Mouse (Mus musculus) forebrain, embryonic 15.5 days (tissue): ENCODE results near the gene Uap1. TPM values are rescaled to one million over a fixed set of nuclear protein-coding genes. Genes with fewer than 3 reads are reported as not detected.
A peak's percentile ranks its signal among the peaks of the same experiment; 100 is the strongest.

ENCODE experiments used
- ATAC-seq: fragments of 200-750 bp; cut with Nextera tagmentation; replicated peaks from 2 replicates; pipeline ENCODE4 v1.8.0; 2017; ENCODE audit warnings: mild to moderate bottlenecking, moderate TSS enrichment, moderate library complexity
- H3K27ac ChIP-seq: fragments of 300-500 bp; sonication (generic); replicated peaks from 2 replicates; pipeline ENCODE4 v1.5.1; 2015; ENCODE audit warnings: mild to moderate bottlenecking, inconsistent platforms
- H3K27me3 ChIP-seq: fragments of 300-500 bp; sonication (generic); 2 replicates; pipeline ENCODE4 v1.6.1; 2015; ENCODE audit warnings: inconsistent platforms
- H3K36me3 ChIP-seq: fragments of 300-500 bp; sonication (generic); 2 replicates; pipeline ENCODE4 v1.6.1; 2015; ENCODE audit warnings: mild to moderate bottlenecking, inconsistent platforms
- H3K4me1 ChIP-seq: fragments of 300-500 bp; sonication (generic); 2 replicates; pipeline ENCODE4 v1.6.1; 2015; ENCODE audit warnings: inconsistent platforms
- H3K4me2 ChIP-seq: fragments of 300-500 bp; sonication (generic); replicated peaks from 2 replicates; pipeline ENCODE4 v1.6.1; 2015; ENCODE audit warnings: mild to moderate bottlenecking, inconsistent platforms
- H3K4me3 ChIP-seq: fragments of 300-500 bp; sonication (generic); 2 replicates; pipeline ENCODE4 v1.5.1; 2015; ENCODE audit warnings: mild to moderate bottlenecking, inconsistent platforms
- H3K9ac ChIP-seq: fragments of 300-500 bp; sonication (generic); replicated peaks from 2 replicates; pipeline ENCODE4 v1.6.1; 2015; ENCODE audit warnings: mild to moderate bottlenecking, inconsistent platforms
- H3K9me3 ChIP-seq: fragments of 300-500 bp; sonication (generic); 2 replicates; pipeline ENCODE4 v1.6.1; 2016; ENCODE audit warnings: inconsistent platforms
- WGBS: fragments of 180-500 bp; shearing (Covaris S2); methylation state at CpG from one replicate; pipeline ENCODE4 v1.1.7; 2015; ENCODE audit warnings: mixed read lengths; 5-methylcytosine and 5-hydroxymethylcytosine counted together
- polyA plus RNA-seq: library from polyadenylated mRNA; unstranded; fragments of >200 nt; fragmentation: Nextera tagmentation; extraction: Ambion mirVana; gene quantifications from 2 replicates; pipeline ENCODE4 v1.2.1, GENCODE M21; 2015

Uap1 gene
- 55.2 and 58.7 TPM in 2 replicates for polyA plus RNA-seq

DNA sequence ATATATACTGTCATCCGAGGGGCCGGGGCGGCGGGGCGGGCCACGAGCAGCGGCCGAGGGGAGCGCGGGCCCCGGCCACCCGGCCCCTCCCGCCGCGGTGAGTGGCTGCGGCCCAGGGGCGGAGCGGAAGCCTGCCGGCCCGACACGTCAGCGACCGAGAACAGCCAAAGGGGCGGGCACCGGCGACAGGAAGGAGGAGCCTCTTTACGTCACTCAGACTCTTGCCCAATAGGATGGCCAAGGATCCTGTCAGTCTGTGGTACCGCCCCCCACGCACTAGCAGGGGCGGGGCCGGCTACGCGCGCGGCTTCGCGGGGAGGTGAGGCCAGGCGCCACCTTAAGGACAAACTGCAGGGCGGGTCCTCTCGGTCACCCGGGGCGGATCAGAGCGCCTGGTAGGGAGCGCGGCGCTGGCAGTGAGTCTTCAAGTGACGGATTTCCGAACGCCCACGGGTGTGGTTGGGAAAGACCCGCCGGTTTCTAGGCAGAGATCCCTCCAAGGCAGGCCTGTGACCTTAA, at the start of gene Uap1:
Uap1 (minus strand) TSS at position 144 of the 519 bp plus-strand sequence.
- under 1% methylated on average over 52 of the region's 52 CpGs for WGBS
- Histone ChIP-seq H3K4me3 (peak within 1 kb of the TSS; percentile 56), H3K9ac (peak within 1 kb of the TSS; percentile 62), H3K36me3 (no peaks in the 10 kb centered on the region), H3K27ac (peak within 1 kb of the TSS; percentile 86), H3K4me1 (peaks cover 16% of the 10 kb centered on the region), H3K27me3 (no peaks in the 10 kb centered on the region), H3K9me3 (no peaks in the 10 kb centered on the region), H3K4me2 (peak within 1 kb of the TSS; percentile 83)
- peak; percentile 99 for ATAC-seq

DNA sequence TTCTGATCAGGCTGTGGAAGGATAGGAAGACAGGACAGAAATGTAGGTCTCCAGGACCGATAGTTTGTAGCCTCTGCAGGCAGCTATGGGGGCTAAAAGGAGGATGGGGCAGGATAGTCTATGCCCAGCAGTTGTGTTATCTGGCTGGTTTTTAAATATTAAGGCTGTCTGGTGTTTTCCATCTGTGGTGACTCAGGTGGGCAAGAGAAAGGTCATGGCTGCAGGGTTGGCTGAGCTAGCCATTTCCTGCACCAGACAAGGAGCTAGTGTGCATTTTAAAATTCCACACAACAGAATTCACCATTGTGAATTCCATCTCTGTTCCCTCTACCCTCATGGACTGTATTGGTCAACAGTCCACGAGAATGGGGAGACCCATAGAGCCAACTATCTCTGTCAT, 48.5 kb upstream of the Uap1 start:
- WGBS, result 81% methylated on average over 2 of the region's 2 CpGs
- no peak overlapping the region for H3K4me3 ChIP-seq
- no peak for ATAC-seq
- H3K4me2 ChIP-seq, result no peak overlapping the region
- no peaks in the 10 kb centered on the region for H3K36me3 ChIP-seq
- H3K27ac ChIP-seq, result no peak overlapping the region
- no peaks in the 10 kb centered on the region for H3K4me1 ChIP-seq
- peaks cover 10% of the 10 kb centered on the region for H3K27me3 ChIP-seq
- no peaks in the 10 kb centered on the region for H3K9me3 ChIP-seq
- no peak overlapping the region for H3K9ac ChIP-seq

DNA sequence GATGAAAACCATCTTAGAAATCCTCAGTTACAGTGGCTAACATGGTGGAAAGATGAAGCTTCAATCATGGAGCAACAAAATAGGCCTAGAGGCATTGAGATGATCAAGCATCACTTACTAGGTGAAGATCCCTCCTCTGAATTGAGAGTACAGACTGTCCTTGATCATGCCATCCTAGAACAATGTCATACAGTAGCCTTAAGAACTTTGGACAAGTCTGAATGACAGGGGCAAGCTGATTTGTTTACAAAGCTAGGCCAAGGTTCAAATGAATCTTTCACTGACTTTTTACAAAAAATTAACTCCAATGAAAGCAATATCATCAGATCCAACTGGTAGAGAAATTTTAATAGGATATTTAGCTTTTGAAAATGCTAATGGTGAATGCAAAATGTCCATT, 45.6 kb upstream of the Uap1 start:
- H3K4me3 ChIP-seq, result no peak overlapping the region
- peaks cover 13% of the 10 kb centered on the region for H3K27me3 ChIP-seq
- no peaks in the 10 kb centered on the region for H3K36me3 ChIP-seq
- no peaks in the 10 kb centered on the region for H3K4me1 ChIP-seq
- ATAC-seq, result no peak
- H3K27ac ChIP-seq, result no peak overlapping the region
- H3K4me2 ChIP-seq, result no peak overlapping the region
- no peak overlapping the region for H3K9ac ChIP-seq
- no peaks in the 10 kb centered on the region for H3K9me3 ChIP-seq

DNA sequence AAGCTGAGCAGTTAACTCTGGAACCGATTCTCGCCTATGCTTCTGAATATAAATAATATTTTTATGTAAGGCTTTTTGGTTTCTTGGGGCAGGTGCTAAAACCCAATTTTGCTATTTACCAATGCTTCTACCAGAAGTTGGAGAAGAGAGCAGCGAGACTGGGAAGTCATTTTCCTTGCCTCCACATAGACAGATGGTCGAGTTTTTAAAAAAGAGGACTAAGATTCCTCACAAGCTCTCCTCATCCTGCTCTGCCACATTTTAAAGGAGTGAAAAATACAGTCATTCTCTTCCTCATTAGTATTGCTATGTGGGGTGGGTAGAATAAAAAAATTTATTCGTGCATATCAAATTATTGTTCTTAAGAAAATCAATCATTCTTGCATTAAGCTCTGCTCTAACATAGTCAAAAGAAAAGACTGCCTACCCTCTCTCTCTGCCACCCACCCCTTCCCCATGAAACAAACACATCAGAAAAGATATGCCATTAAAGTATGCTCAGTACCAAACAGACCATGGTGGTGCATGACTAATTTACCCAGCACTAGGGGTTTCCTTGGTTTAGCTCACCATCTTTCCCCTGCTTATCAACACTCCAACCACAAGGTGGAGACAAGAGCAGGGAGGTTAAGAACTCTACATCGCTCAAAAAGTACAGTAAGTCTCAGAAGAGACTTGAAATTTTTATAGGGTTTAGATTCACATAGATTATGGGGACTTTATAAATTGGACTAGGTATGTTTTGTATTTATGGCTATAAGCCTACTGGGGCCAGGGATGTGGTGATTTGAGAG, 43.5 kb upstream of the Uap1 start:
- H3K4me2 ChIP-seq, result no peak overlapping the region
- ATAC-seq, result no peak
- no peak overlapping the region for H3K27ac ChIP-seq
- no peaks in the 10 kb centered on the region for H3K9me3 ChIP-seq
- no peaks in the 10 kb centered on the region for H3K36me3 ChIP-seq
- peaks cover 13% of the 10 kb centered on the region for H3K27me3 ChIP-seq
- no peak overlapping the region for H3K9ac ChIP-seq
- H3K4me3 ChIP-seq, result no peak overlapping the region
- WGBS, result 84% methylated on average over 6 of the region's 6 CpGs
- peaks cover 12% of the 10 kb centered on the region for H3K4me1 ChIP-seq

DNA sequence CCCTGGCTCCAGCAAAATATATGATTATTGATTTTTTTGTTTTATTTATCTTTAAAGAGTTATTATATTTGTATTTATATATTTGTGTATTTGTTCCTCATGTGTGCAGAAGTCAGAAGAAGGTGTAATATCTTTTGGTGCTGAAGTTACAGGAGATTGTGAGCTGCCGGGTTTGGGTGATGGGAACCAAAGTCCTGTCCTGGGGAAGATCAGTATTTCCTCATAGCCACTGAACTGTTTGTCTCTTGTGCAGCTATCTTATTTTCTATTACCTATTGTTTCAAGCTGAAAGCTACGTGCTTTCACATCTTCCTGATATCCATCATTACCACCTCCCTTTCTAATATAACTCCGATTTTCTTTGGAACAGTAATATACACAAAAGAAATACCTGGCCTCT, 40.8 kb upstream of the Uap1 start:
- no peaks in the 10 kb centered on the region for H3K9me3 ChIP-seq
- peak overlapping the region; percentile 70 for H3K4me2 ChIP-seq
- no peak overlapping the region for H3K9ac ChIP-seq
- peaks cover 6% of the 10 kb centered on the region; the same call in 1 of the 2 replicates for H3K27me3 ChIP-seq
- peaks cover 14% of the 10 kb centered on the region for H3K4me1 ChIP-seq
- peaks cover 10% of the 10 kb centered on the region for H3K36me3 ChIP-seq
- ATAC-seq, result peak; percentile 42
- WGBS, result 80% methylated on average over 3 of the region's 3 CpGs
- H3K4me3 ChIP-seq, result peak overlapping the region; percentile 70
- H3K27ac ChIP-seq, result 0 out of 2 replicates have a peak overlapping the region, but pooled peaks have one; percentile 75

DNA sequence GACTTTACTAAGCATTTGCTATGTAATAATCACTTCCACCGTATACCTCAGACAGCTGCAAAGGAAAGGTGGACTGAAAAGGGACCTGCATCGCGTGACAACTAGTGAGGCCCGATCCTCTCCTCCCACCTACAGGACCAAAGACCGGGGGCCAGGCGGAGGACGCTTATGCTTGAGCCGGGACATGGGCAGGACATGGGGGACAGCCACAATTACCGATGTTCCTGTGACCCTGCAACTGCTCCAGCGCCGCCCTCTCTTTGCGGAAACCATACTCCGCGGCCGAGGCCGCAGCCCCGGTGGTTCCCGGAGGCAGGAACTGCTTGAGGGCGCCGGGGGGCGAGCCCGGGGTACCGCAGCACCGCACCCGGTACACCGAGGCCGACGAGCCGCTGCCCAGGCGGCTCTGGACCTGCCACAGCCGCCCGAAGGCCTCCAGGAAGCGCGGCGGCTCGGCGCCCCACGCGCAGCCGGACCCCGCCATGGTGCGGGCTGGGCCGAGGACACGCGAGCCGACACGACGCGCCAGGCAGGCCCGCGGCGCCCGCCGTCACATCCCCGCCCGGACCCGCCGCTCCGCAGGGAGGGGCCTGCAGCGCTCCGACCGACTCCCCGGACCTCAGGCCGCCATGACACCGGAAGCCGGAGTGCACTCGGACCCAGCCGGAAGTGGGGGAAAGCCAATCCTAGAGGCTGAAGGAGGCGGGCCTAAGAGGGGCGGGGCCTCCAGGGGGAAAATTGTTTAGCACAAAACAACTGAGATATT, 40.2 kb upstream of the Uap1 start, which contains the start of gene Uhmk1:
Uhmk1 (minus strand) TSS at position 641 of the 766 bp plus-strand sequence.
- peak within 1 kb of the TSS; percentile 70 for H3K4me3 ChIP-seq
- H3K27ac ChIP-seq, result peak within 1 kb of the TSS; percentile 75
- H3K36me3 ChIP-seq, result peaks cover 10% of the 10 kb centered on the region
- H3K4me2 ChIP-seq, result peak within 1 kb of the TSS; percentile 70
- H3K9ac ChIP-seq, result peak within 1 kb of the TSS; percentile 71
- no peaks in the 10 kb centered on the region for H3K9me3 ChIP-seq
- peaks cover 14% of the 10 kb centered on the region for H3K4me1 ChIP-seq
- WGBS, result under 1% methylated on average over 61 of the region's 70 CpGs
- peak; percentile 99 for ATAC-seq
- H3K27me3 ChIP-seq, result 0 out of 2 replicates have a peak, but pooled peaks cover 3% of the 10 kb centered on the region

DNA sequence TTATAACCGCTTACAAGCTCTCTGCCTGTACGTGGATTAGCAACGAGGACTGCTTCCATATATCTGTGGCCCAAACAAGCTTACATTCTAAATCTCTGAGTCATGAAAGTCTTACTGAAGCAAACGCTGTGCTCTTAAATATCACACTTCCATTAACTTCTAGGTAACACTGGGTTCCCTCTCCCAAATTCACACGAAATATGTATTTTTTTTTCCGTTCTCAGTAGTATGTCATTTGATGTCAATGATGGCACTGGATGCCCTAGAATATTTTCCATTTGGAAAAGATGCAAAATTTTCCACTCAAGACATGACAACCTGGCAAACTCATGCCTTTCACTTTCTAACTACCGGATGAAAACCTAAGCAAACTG, 39.6 kb upstream of the Uap1 start:
- H3K9ac ChIP-seq, result peak overlapping the region; percentile 71
- peak overlapping the region; percentile 70 for H3K4me3 ChIP-seq
- ATAC-seq, result no peak
- H3K9me3 ChIP-seq, result no peaks in the 10 kb centered on the region
- 48% methylated on average over 7 of the region's 7 CpGs for WGBS
- H3K27me3 ChIP-seq, result 0 out of 2 replicates have a peak, but pooled peaks cover 3% of the 10 kb centered on the region
- H3K4me2 ChIP-seq, result peak overlapping the region; percentile 70
- peak overlapping the region; percentile 75; the same call in 1 of the 2 replicates for H3K27ac ChIP-seq
- peaks cover 14% of the 10 kb centered on the region for H3K4me1 ChIP-seq
- peaks cover 10% of the 10 kb centered on the region for H3K36me3 ChIP-seq

DNA sequence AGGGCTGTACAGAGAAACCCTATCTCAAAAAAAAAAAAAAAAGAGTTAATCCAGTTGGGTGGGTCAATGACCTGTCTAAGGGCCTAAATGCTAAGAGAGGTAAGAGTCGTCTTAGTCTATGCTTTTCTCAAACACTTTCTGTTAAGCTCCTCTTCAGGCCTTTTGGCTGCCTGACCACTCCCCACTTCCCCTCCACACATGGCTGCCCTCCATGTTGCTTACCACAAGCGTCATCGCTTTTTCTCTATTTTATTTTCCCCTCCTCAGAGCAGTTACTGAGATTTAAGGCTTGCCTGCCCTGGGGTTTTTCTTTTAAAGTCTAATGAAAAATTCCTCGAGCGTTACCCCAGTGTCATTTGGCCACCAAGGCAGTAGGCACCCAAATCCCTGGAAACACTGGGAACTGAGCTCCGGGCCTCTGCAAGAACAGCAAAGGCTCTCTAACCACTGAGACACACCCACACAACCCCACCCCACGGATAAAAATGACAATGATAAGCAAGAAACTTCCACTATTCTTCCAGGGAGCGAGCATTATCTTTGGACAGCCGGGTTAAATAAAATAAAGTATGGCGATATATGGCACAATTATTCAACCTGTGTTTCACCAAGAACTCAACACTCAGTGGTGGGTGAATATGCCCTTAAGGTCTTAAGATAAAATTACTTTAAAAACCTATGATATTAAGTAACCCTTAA, 38.6 kb upstream of the Uap1 start:
- Histone ChIP-seq H3K4me1 (peaks cover 14% of the 10 kb centered on the region), H3K27ac (no peak overlapping the region), H3K27me3 (0 out of 2 replicates have a peak, but pooled peaks cover 3% of the 10 kb centered on the region), H3K4me2 (no peak overlapping the region), H3K36me3 (peaks cover 12% of the 10 kb centered on the region), H3K4me3 (no peak overlapping the region), H3K9me3 (no peaks in the 10 kb centered on the region), H3K9ac (no peak overlapping the region)
- ATAC-seq, result no peak
- 92% methylated on average over 10 of the region's 10 CpGs for WGBS

DNA sequence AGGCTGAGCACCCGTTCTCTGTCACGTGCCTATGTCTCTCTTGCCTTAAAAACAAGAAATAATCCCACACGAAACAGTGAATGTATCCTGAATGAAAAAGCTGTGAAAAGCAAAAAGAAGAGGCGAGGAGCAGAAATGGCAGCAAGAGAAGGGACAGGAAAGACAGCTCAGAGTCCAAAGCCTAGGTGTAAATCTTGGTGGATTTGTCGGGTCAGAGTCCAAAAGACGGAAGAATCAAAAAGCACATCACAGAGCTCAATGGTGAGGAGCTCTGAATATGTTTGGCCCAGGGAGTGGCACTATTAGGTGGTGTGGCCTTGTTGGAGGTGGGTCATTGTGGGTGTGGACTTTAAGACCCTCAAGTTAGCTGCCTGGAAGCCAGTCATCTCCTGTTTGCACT, 31.6 kb upstream of the Uap1 start:
- H3K9me3 ChIP-seq, result no peaks in the 10 kb centered on the region
- H3K36me3 ChIP-seq, result peaks cover 52% of the 10 kb centered on the region
- no peak for ATAC-seq
- H3K27me3 ChIP-seq, result no peaks in the 10 kb centered on the region
- H3K4me2 ChIP-seq, result no peak overlapping the region
- H3K4me1 ChIP-seq, result no peaks in the 10 kb centered on the region
- H3K9ac ChIP-seq, result no peak overlapping the region
- H3K27ac ChIP-seq, result no peak overlapping the region
- no peak overlapping the region for H3K4me3 ChIP-seq
- WGBS, result 94% methylated on average over 6 of the region's 6 CpGs

DNA sequence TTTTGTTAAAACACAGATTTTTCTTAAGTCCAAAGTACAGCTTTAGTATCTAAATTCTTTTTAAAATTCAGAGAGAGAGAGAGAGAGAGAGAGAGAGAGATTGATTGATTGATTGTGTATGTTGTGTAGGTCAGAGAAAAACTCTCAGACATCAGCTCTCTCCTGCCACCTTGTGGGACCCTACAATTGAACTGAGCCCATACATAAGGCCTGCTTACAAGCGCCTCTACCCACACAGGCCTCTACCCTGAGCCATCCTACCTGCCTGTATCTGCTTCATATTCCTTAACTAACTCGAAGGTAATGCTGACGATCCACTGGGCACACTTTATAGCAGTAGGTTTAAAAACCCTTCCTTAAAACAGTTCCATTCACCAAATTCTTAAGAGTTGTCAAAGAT, 25.6 kb upstream of the Uap1 start:
- no peak overlapping the region for H3K4me2 ChIP-seq
- ATAC-seq, result 0 out of 2 replicates have a peak, but pooled peaks have one; percentile 26
- H3K9ac ChIP-seq, result no peak overlapping the region
- no peaks in the 10 kb centered on the region for H3K9me3 ChIP-seq
- H3K4me1 ChIP-seq, result no peaks in the 10 kb centered on the region
- H3K36me3 ChIP-seq, result peaks cover 62% of the 10 kb centered on the region
- H3K27me3 ChIP-seq, result no peaks in the 10 kb centered on the region
- no peak overlapping the region for H3K27ac ChIP-seq
- WGBS, result 87% methylated on average over 3 of the region's 3 CpGs
- H3K4me3 ChIP-seq, result no peak overlapping the region

DNA sequence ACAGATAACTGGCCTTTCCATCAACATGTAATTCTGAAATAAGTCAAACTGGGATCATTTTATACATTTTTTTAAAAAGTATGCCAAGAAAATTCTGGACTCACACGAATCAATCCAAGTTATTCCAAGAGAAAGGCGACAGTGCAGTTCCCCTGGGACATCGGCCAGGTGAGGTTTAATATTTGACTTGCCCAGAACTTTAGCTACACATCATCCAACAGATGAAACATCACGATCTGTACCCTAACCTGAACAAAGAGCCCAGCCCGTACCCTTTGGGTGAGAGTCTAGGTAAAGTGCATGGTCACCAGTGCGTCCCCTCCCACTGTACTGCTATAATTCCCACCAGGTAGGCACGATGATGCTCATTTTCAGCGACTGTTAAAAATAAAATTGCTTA, 21.5 kb upstream of the Uap1 start:
- Histone ChIP-seq H3K9ac (no peak overlapping the region), H3K27me3 (no peaks in the 10 kb centered on the region), H3K27ac (no peak overlapping the region), H3K9me3 (no peaks in the 10 kb centered on the region), H3K4me2 (no peak overlapping the region), H3K4me1 (no peaks in the 10 kb centered on the region), H3K4me3 (no peak overlapping the region), H3K36me3 (peaks cover 76% of the 10 kb centered on the region)
- no peak for ATAC-seq
- WGBS, result 93% methylated on average over 8 of the region's 8 CpGs
